Mouse (Mus musculus) urinary bladder, postnatal 0 days (tissue): ENCODE data around the gene Cd300a. TPM values are rescaled to one million over a fixed set of nuclear protein-coding genes. Genes with fewer than 3 reads are reported as not detected.

Experiments used
- polyA plus RNA-seq: library from polyadenylated mRNA; unstranded; fragments of >200 nt; fragmentation: Nextera tagmentation; extraction: Ambion mirVana; gene quantifications from 2 replicates; pipeline ENCODE4 v1.2.1, GENCODE M21; 2015

Gene Cd300a
- polyA plus RNA-seq, result 2.0 and 3.5 TPM in 2 replicates

GRCm38 (mm10) chr11:114889991-114890518, at the start of gene Cd300a:
Gene Cd300a, plus strand, starts transcription at chr11:114890041.

GRCm38 (mm10) chr11:114850452-114851268, 39.2 kb upstream of the Cd300a start, which contains the start of gene Gprc5c:
Gene Gprc5c, plus strand, starts transcription at chr11:114851152.

GRCm38 (mm10) chr11:114934144-114934543, 44.3 kb downstream of the Cd300a start, which contains the start of gene Cd300lb:
Gene Cd300lb, minus strand, starts transcription at chr11:114934386.

Other genes with a start within 250 kb of the Cd300a start
- 856 and 902 TPM in 2 replicates for gene Rpl38, start 221.5 kb upstream of the Cd300a start, polyA plus RNA-seq
- 8.6 and 9.8 TPM in 2 replicates for gene Ttyh2, start 214.6 kb upstream of the Cd300a start, polyA plus RNA-seq
- 0.36 and 0.67 TPM in 2 replicates for gene Dnaic2, start 162.6 kb upstream of the Cd300a start, polyA plus RNA-seq
- 0.23 TPM in 1 of 2 replicates, not detected in the other for gene Kif19a, start 124.7 kb upstream of the Cd300a start, polyA plus RNA-seq
- gene Btbd17, start 94.1 kb upstream of the Cd300a start, polyA plus RNA-seq, result not detected in 2 replicates
- not detected in 2 replicates for gene Gpr142, start 91.1 kb upstream of the Cd300a start, polyA plus RNA-seq
- 4.9 and 5.6 TPM in 2 replicates for gene Gprc5c, start 38.9 kb upstream of the Cd300a start, polyA plus RNA-seq
- gene Cd300lb, start 44.3 kb downstream of the Cd300a start, polyA plus RNA-seq, result 1.3 and 4.5 TPM in 2 replicates
- gene Cd300c, start 79.1 kb downstream of the Cd300a start, polyA plus RNA-seq, result not detected in 2 replicates
- gene Cd300ld, start 99.9 kb downstream of the Cd300a start, polyA plus RNA-seq, result 1.1 and 3.8 TPM in 2 replicates
- 2.9 and 8.2 TPM in 2 replicates for gene Cd300c2, start 111.8 kb downstream of the Cd300a start, polyA plus RNA-seq
- gene Cd300ld2, start 126.2 kb downstream of the Cd300a start, polyA plus RNA-seq, result not detected in 2 replicates
- gene Cd300ld4, start 137.0 kb downstream of the Cd300a start, polyA plus RNA-seq, result 0.16 TPM in 1 of 2 replicates, not detected in the other
- 0.16 TPM in 1 of 2 replicates, not detected in the other for gene Cd300ld5, start 147.7 kb downstream of the Cd300a start, polyA plus RNA-seq
- not detected in 2 replicates for gene Cd300ld3, start 158.4 kb downstream of the Cd300a start, polyA plus RNA-seq
- gene Cd300e, start 172.1 kb downstream of the Cd300a start, polyA plus RNA-seq, result not detected in 2 replicates
- gene Rab37, start 201.4 kb downstream of the Cd300a start, polyA plus RNA-seq, result 0.52 and 0.54 TPM in 2 replicates
- 1.1 and 9.2 TPM in 2 replicates for gene Cd300lf, start 244.0 kb downstream of the Cd300a start, polyA plus RNA-seq